Mouse (Mus musculus) forebrain, embryonic 12.5 days (tissue): ENCODE measurements around the gene Srd5a1. TPM values are rescaled to one million over a fixed set of nuclear protein-coding genes. Genes with fewer than 3 reads are reported as not detected.
"Not testable (repeated sequence)": the region's sequence is repeated elsewhere in the genome, so short reads cannot be mapped to it uniquely, and the experiment has no call there.

Source experiments
- ATAC-seq: fragments of 200-750 bp; cut with Nextera tagmentation; 2 replicates; pipeline ENCODE4 v1.8.0; 2017; ENCODE audit warnings: moderate TSS enrichment; ENCODE audit not compliant: low FRiP score
- H3K27ac ChIP-seq: fragments of 300-500 bp; sonication (generic); 2 replicates; pipeline ENCODE4 v1.5.1; 2016; ENCODE audit warnings: mild to moderate bottlenecking
- H3K27me3 ChIP-seq: fragments of 300-500 bp; sonication (generic); 2 replicates; pipeline ENCODE4 v1.6.1; 2016; ENCODE audit warnings: mild to moderate bottlenecking
- H3K36me3 ChIP-seq: fragments of 300-500 bp; sonication (generic); replicated peaks from 2 replicates; pipeline ENCODE4 v1.6.1; 2016; ENCODE audit warnings: mild to moderate bottlenecking
- H3K4me1 ChIP-seq: fragments of 300-500 bp; sonication (generic); 2 replicates; pipeline ENCODE4 v1.6.1; 2016
- H3K4me2 ChIP-seq: fragments of 300-500 bp; sonication (generic); 2 replicates; pipeline ENCODE4 v1.6.1; 2016; ENCODE audit warnings: mild to moderate bottlenecking, moderate library complexity
- H3K4me3 ChIP-seq: fragments of 300-500 bp; sonication (generic); replicated peaks from 2 replicates; pipeline ENCODE4 v1.5.1; 2016; ENCODE audit warnings: mild to moderate bottlenecking
- H3K9ac ChIP-seq: fragments of 300-500 bp; sonication (generic); 2 replicates; pipeline ENCODE4 v1.6.1; 2016; ENCODE audit warnings: mild to moderate bottlenecking
- H3K9me3 ChIP-seq: fragments of 300-500 bp; sonication (generic); 2 replicates; pipeline ENCODE4 v1.6.1; 2016
- WGBS: fragments of 180-500 bp; shearing (Covaris S2); methylation state at CpG from one replicate; pipeline ENCODE4 v1.1.7; 2016; 5-methylcytosine and 5-hydroxymethylcytosine counted together
- polyA plus RNA-seq: library from polyadenylated mRNA; unstranded; fragments of >200 nt; fragmentation: Nextera tagmentation; extraction: Ambion mirVana; gene quantifications from 2 replicates; pipeline ENCODE4 v1.2.1, GENCODE M21; 2016

Srd5a1 gene
- polyA plus RNA-seq, 1 experiment from 2014 or later: 21.8 TPM

- H3K27me3 ChIP-seq: no peaks in the 10 kb centered on the region
- H3K9ac ChIP-seq: no peak overlapping the region
- H3K27ac ChIP-seq: no peak overlapping the region
- H3K9me3 ChIP-seq: no peaks in the 10 kb centered on the region
- H3K4me3 ChIP-seq: no peak overlapping the region
- H3K4me2 ChIP-seq: no peak overlapping the region
- ATAC-seq: no peak
- peaks cover 79% of the 10 kb centered on the region for H3K36me3 ChIP-seq
- no peaks in the 10 kb centered on the region for H3K4me1 ChIP-seq
- 88% methylated on average over 9 of the region's 9 CpGs for WGBS
Measured at GRCm38 (mm10) chr13:69637657-69638056, 26.4 kb upstream of the Srd5a1 start.

- H3K27me3 ChIP-seq: no peaks in the 10 kb centered on the region
- 95% methylated on average over 6 of the region's 6 CpGs for WGBS
- H3K4me3 ChIP-seq: no peak overlapping the region
- no peaks in the 10 kb centered on the region for H3K4me1 ChIP-seq
- no peak overlapping the region for H3K9ac ChIP-seq
- ATAC-seq: no peak
- H3K9me3 ChIP-seq: no peaks in the 10 kb centered on the region
- H3K36me3 ChIP-seq: peaks cover 86% of the 10 kb centered on the region
- H3K27ac ChIP-seq: no peak overlapping the region
- H3K4me2 ChIP-seq: no peak overlapping the region
Measured at GRCm38 (mm10) chr13:69636816-69637215, 25.6 kb upstream of the Srd5a1 start.

GRCm38 (mm10) chr13:69636375-69636774 lies 25.1 kb upstream of the Srd5a1 start:
- 92% methylated on average over 3 of the region's 3 CpGs for WGBS
- no peak overlapping the region for H3K4me2 ChIP-seq
- H3K27ac ChIP-seq: no peak overlapping the region
- no peak overlapping the region for H3K4me3 ChIP-seq
- H3K36me3 ChIP-seq: peaks cover 90% of the 10 kb centered on the region
- H3K9me3 ChIP-seq: no peaks in the 10 kb centered on the region
- no peak for ATAC-seq
- no peaks in the 10 kb centered on the region for H3K4me1 ChIP-seq
- no peaks in the 10 kb centered on the region for H3K27me3 ChIP-seq
- no peak overlapping the region for H3K9ac ChIP-seq

- 99% methylated on average over 7 of the region's 7 CpGs for WGBS
- H3K9ac ChIP-seq, H3K4me1 ChIP-seq, H3K4me3 ChIP-seq, H3K27me3 ChIP-seq, H3K27ac ChIP-seq, ATAC-seq, H3K9me3 ChIP-seq, H3K4me2 ChIP-seq: not testable (repeated sequence)
- peaks cover 95% of the 10 kb centered on the region for H3K36me3 ChIP-seq
Measured at GRCm38 (mm10) chr13:69635836-69636235, 24.6 kb upstream of the Srd5a1 start.

GRCm38 (mm10) chr13:69633988-69634387 lies 22.7 kb upstream of the Srd5a1 start:
- no peak overlapping the region for H3K27ac ChIP-seq
- H3K36me3 ChIP-seq: peaks cover 96% of the 10 kb centered on the region
- ATAC-seq: no peak
- no peak overlapping the region for H3K9ac ChIP-seq
- no peaks in the 10 kb centered on the region for H3K4me1 ChIP-seq
- H3K9me3 ChIP-seq: no peaks in the 10 kb centered on the region
- WGBS: 90% methylated on average over 2 of the region's 2 CpGs
- no peaks in the 10 kb centered on the region for H3K27me3 ChIP-seq
- H3K4me3 ChIP-seq: no peak overlapping the region
- no peak overlapping the region for H3K4me2 ChIP-seq

GRCm38 (mm10) chr13:69633551-69633950 lies 22.3 kb upstream of the Srd5a1 start:
- 84% methylated on average over 9 of the region's 9 CpGs for WGBS
- H3K9me3 ChIP-seq: no peaks in the 10 kb centered on the region
- H3K36me3 ChIP-seq: peaks cover 96% of the 10 kb centered on the region
- no peak overlapping the region for H3K9ac ChIP-seq
- no peak overlapping the region for H3K4me3 ChIP-seq
- H3K4me2 ChIP-seq: no peak overlapping the region
- H3K27ac ChIP-seq: no peak overlapping the region
- no peaks in the 10 kb centered on the region for H3K4me1 ChIP-seq
- no peaks in the 10 kb centered on the region for H3K27me3 ChIP-seq
- no peak for ATAC-seq

GRCm38 (mm10) chr13:69631659-69632058 lies 20.4 kb upstream of the Srd5a1 start:
- 88% methylated on average over 4 of the region's 4 CpGs for WGBS
- H3K4me1 ChIP-seq: no peaks in the 10 kb centered on the region
- H3K9ac ChIP-seq: no peak overlapping the region
- no peak overlapping the region for H3K4me2 ChIP-seq
- no peaks in the 10 kb centered on the region for H3K27me3 ChIP-seq
- H3K36me3 ChIP-seq: peaks cover 99% of the 10 kb centered on the region
- no peaks in the 10 kb centered on the region for H3K9me3 ChIP-seq
- H3K4me3 ChIP-seq: no peak overlapping the region
- no peak overlapping the region for H3K27ac ChIP-seq
- no peak for ATAC-seq

- Histone ChIP-seq H3K9me3 (no peaks in the 10 kb centered on the region), H3K4me3 (no peak overlapping the region), H3K4me1 (no peaks in the 10 kb centered on the region), H3K27ac (no peak overlapping the region), H3K4me2 (no peak overlapping the region), H3K36me3 (peaks cover 99% of the 10 kb centered on the region), H3K9ac (no peak overlapping the region), H3K27me3 (no peaks in the 10 kb centered on the region)
- no peak for ATAC-seq
- WGBS: 96% methylated on average over 3 of the region's 3 CpGs
Measured at GRCm38 (mm10) chr13:69631111-69631510, 19.9 kb upstream of the Srd5a1 start.

GRCm38 (mm10) chr13:69630576-69630975 lies 19.3 kb upstream of the Srd5a1 start:
- Histone ChIP-seq H3K36me3 (peaks cover 99% of the 10 kb centered on the region), H3K27me3 (no peaks in the 10 kb centered on the region), H3K27ac (no peak overlapping the region), H3K4me1 (no peaks in the 10 kb centered on the region), H3K4me3 (no peak overlapping the region), H3K4me2 (no peak overlapping the region), H3K9me3 (no peaks in the 10 kb centered on the region), H3K9ac (no peak overlapping the region)
- no peak for ATAC-seq
- WGBS: 85% methylated on average over 8 of the region's 8 CpGs

GRCm38 (mm10) chr13:69627941-69628340 lies 16.7 kb upstream of the Srd5a1 start:
- 94% methylated on average over 3 of the region's 3 CpGs for WGBS
- ATAC-seq: no peak

GRCm38 (mm10) chr13:69624510-69624909 lies 13.3 kb upstream of the Srd5a1 start:
- H3K27me3 ChIP-seq: no peaks in the 10 kb centered on the region
- H3K4me3 ChIP-seq: no peak overlapping the region
- ATAC-seq: no peak
- H3K4me2 ChIP-seq: no peak overlapping the region
- peaks cover 89% of the 10 kb centered on the region for H3K36me3 ChIP-seq
- H3K4me1 ChIP-seq: no peaks in the 10 kb centered on the region
- WGBS: 92% methylated on average over 3 of the region's 3 CpGs
- no peak overlapping the region for H3K9ac ChIP-seq
- no peaks in the 10 kb centered on the region for H3K9me3 ChIP-seq
- H3K27ac ChIP-seq: no peak overlapping the region

More at GRCm38 (mm10) chr13:69627941-69628340, 16.7 kb upstream of the Srd5a1 start:
- Histone ChIP-seq H3K27me3 (no peaks in the 10 kb centered on the region), H3K4me1 (no peaks in the 10 kb centered on the region), H3K27ac (no peak overlapping the region), H3K4me3 (no peak overlapping the region), H3K9me3 (no peaks in the 10 kb centered on the region), H3K9ac (no peak overlapping the region), H3K4me2 (no peak overlapping the region), H3K36me3 (peaks cover 99% of the 10 kb centered on the region)

GRCm38 (mm10) chr13:69623843-69624242 lies 12.6 kb upstream of the Srd5a1 start:
- Histone ChIP-seq H3K27me3 (no peaks in the 10 kb centered on the region), H3K4me3 (no peak overlapping the region), H3K9ac (no peak overlapping the region), H3K4me2 (no peak overlapping the region), H3K36me3 (peaks cover 89% of the 10 kb centered on the region), H3K4me1 (no peaks in the 10 kb centered on the region), H3K27ac (no peak overlapping the region), H3K9me3 (no peaks in the 10 kb centered on the region)
- 77% methylated on average over 5 of the region's 5 CpGs for WGBS
- ATAC-seq: no peak

GRCm38 (mm10) chr13:69616716-69617115 lies 5.5 kb upstream of the Srd5a1 start:
- peaks cover 71% of the 10 kb centered on the region for H3K36me3 ChIP-seq
- no peak for ATAC-seq

More at GRCm38 (mm10) chr13:69616716-69617115, 5.5 kb upstream of the Srd5a1 start:
- no peaks in the 10 kb centered on the region for H3K9me3 ChIP-seq
- 90% methylated on average over 6 of the region's 6 CpGs for WGBS
- H3K4me3 ChIP-seq: no peak overlapping the region
- no peak overlapping the region for H3K27ac ChIP-seq
- H3K9ac ChIP-seq: no peak overlapping the region
- H3K4me1 ChIP-seq: peaks cover 11% of the 10 kb centered on the region
- H3K27me3 ChIP-seq: no peaks in the 10 kb centered on the region
- H3K4me2 ChIP-seq: no peak overlapping the region
